Mouse (Mus musculus): Measurements from ENCODE around the gene Vmn1r205.
"Not testable (repeated sequence)": the region's sequence is repeated elsewhere in the genome, so short reads cannot be mapped to it uniquely, and the experiment has no call there.

The Vmn1r205 gene

DNA sequence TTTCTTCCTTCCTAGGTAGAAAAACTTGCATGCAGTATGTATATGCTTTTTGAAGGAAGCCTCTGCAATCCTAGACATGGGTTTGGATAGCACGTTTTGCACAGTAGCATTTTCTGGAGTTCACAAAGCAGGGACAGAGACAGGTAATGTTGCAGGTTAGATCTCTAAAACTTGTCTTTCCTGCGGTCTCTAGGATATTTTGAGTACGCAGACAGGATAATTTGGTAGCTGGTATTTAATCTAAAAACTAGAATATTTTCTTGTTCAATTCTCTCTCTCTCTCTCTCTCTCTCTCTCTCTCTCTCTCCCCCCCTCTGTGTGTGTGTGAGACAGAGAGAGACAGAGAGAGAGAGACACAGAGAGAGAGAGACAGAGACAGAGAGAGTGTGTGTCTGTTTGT is at the start of gene Vmn1r205:
Gene Vmn1r205 (minus strand): TSS at position 101 of the 400 bp plus-strand sequence.
- no peak for DNase-seq (ENCODE audit: low spot score)

- not testable (repeated sequence) for DNase-seq (ENCODE audit: low spot score)
Observed at GRCm38 (mm10) chr13:22624151-22624550, 31.4 kb upstream of the Vmn1r205 start, which contains the start of gene Vmn1r206. Gene Vmn1r206 (minus strand): TSS chr13:22624251.

DNA sequence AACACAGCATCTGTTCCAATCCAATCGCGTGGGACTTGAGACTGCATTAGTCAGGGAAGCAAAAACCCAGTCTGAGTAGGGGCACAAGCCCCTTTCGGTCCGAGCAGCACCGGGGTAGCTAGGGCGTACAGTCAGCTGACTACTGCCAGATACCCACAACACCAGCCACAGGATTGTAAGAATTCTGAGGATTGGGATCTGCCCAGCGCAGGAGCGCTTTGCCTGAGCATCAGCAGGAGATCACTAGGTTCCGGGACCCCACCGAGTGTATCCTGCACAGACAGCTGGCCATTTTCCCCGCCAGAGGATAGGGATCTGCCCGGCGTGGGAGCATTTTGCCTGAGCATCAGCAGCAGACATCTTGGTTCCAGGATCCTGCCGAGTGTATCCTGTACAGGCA is 9.5 kb downstream of the Vmn1r205 start:
- not testable (repeated sequence) for DNase-seq (ENCODE audit: low spot score)

DNA sequence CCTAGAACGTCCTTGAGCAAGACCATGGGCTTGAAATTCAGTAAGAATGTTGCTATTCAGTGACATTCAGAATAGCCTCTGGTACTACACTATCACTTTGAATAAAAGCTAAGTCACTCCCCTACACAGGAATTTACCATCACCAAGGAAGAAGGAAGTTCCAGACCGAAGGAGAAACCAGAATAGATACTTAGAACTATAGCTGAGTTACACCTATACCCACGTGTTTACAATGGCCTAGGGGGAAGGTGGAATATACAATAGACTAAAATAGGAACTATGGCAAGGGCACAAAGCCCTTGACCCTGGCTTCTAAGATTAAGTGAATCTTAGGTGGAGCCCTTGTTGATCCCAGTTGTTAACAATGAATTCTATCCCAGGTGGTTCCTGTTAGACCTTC is 17.9 kb downstream of the Vmn1r205 start:
- DNase-seq (ENCODE audit: low spot score): not testable (repeated sequence)

- not testable (repeated sequence) for DNase-seq (ENCODE audit: low spot score)
Observed at GRCm38 (mm10) chr13:22552898-22553297, 39.9 kb downstream of the Vmn1r205 start, which contains the start of gene Vmn1r204. Gene Vmn1r204 (plus strand): TSS chr13:22553198.
